Mouse (Mus musculus) stomach, embryonic 15.5 days (tissue): Measurements from ENCODE around the gene Uqcrfs1. TPM values are rescaled to one million over a fixed set of nuclear protein-coding genes. Genes with fewer than 3 reads are reported as not detected.

ENCODE experiments used
- ATAC-seq: fragments of 200-750 bp; cut with Nextera tagmentation; 2 replicates; pipeline ENCODE4 v1.8.0; 2017; ENCODE audit warnings: low read depth, moderate number of reproducible peaks, moderate TSS enrichment; ENCODE audit not compliant: insufficient read depth, low FRiP score
- H3K27ac ChIP-seq: fragments of 300-500 bp; sonication (generic); 2 replicates; pipeline ENCODE4 v1.5.1; 2015; ENCODE audit warnings: mild to moderate bottlenecking, inconsistent platforms
- H3K27me3 ChIP-seq: fragments of 300-500 bp; sonication (generic); replicated peaks from 2 replicates; pipeline ENCODE4 v1.6.1; 2015; ENCODE audit warnings: inconsistent platforms
- H3K36me3 ChIP-seq: fragments of 300-500 bp; sonication (generic); 2 replicates; pipeline ENCODE4 v1.6.1; 2015; ENCODE audit warnings: inconsistent platforms
- H3K4me1 ChIP-seq: fragments of 300-500 bp; sonication (generic); 2 replicates; pipeline ENCODE4 v1.6.1; 2015; ENCODE audit warnings: inconsistent platforms
- H3K4me2 ChIP-seq: fragments of 300-500 bp; sonication (generic); 2 replicates; pipeline ENCODE4 v1.6.1; 2015; ENCODE audit warnings: mild to moderate bottlenecking, inconsistent platforms
- H3K4me3 ChIP-seq: fragments of 300-500 bp; sonication (generic); replicated peaks from 2 replicates; pipeline ENCODE4 v1.5.1; 2015; ENCODE audit warnings: inconsistent platforms
- H3K9ac ChIP-seq: fragments of 300-500 bp; sonication (generic); 2 replicates; pipeline ENCODE4 v1.6.1; 2015; ENCODE audit warnings: inconsistent platforms
- H3K9me3 ChIP-seq: fragments of 300-500 bp; sonication (generic); 2 replicates; pipeline ENCODE4 v1.6.1; 2016; ENCODE audit warnings: inconsistent platforms
- WGBS: fragments of 180-500 bp; shearing (Covaris S2); methylation state at CpG from one replicate; pipeline ENCODE4 v1.1.7; 2015; 5-methylcytosine and 5-hydroxymethylcytosine counted together
- polyA plus RNA-seq: library from polyadenylated mRNA; unstranded; fragments of >200 nt; fragmentation: Nextera tagmentation; extraction: Ambion mirVana; gene quantifications from 2 replicates; pipeline ENCODE4 v1.2.1, GENCODE M21; 2015

Gene Uqcrfs1
- polyA plus RNA-seq, 1 experiment from 2014 or later = 261 TPM

DNA sequence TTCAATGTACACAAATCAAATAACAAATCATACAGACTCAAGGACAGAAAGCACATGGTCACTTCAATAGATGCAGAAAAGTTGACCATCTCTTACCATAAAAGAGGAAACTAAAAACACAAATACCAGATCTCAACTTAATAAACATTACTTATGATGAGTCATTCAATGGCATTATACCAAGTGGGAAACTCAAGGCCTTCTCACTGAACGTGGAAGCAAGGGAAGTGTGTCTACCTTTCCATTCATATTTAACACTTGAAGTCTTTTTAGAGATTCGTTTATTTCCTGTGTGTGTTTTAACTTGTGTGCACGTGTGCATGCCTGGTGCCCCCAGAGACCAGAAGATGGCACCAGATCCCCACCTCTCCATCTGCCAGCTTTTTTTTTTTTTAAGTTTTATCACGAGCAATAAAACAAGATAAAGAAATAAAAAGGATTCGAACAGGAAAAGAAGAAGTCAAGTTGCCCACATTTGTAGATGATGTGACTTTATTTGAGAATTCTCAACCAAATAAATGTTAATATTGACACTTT, 8.0 kb upstream of the Uqcrfs1 start:
- Histone ChIP-seq H3K36me3 (no peaks in the 10 kb centered on the region), H3K4me1 (no peaks in the 10 kb centered on the region), H3K4me2 (no peak overlapping the region), H3K27me3 (no peaks in the 10 kb centered on the region), H3K27ac (no peak overlapping the region), H3K4me3 (no peak overlapping the region), H3K9ac (no peak overlapping the region), H3K9me3 (no peaks in the 10 kb centered on the region)
- WGBS = 30% methylated on average over 5 of the region's 5 CpGs
- no peak for ATAC-seq

DNA sequence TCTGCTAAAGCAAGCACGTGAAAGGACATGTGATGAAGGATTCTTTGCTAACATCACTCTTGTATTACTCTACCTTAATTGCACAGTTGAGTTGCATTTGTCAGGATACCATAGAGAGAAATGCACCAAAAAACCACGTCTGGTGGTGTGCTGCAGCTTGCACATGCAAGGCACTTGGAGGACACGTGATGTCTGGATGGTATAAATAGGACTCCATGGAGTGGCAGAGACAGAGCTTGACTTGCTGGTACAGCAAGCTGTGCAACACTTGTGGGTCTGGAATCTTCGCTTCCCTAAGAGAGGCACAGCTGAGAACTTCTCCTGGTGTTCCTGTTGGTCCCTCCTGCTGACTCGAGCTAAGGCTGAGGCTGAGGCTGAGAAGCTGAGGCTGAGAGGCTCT, 4.2 kb upstream of the Uqcrfs1 start:
- no peak overlapping the region for H3K9ac ChIP-seq
- H3K9me3 ChIP-seq = no peaks in the 10 kb centered on the region
- no peak overlapping the region for H3K27ac ChIP-seq
- no peak overlapping the region for H3K4me2 ChIP-seq
- H3K27me3 ChIP-seq = no peaks in the 10 kb centered on the region
- H3K4me3 ChIP-seq = no peak overlapping the region
- no peaks in the 10 kb centered on the region for H3K36me3 ChIP-seq
- WGBS = 79% methylated on average over 5 of the region's 5 CpGs
- no peak for ATAC-seq
- H3K4me1 ChIP-seq = peaks cover 1% of the 10 kb centered on the region; the same call in 1 of the 2 replicates

DNA sequence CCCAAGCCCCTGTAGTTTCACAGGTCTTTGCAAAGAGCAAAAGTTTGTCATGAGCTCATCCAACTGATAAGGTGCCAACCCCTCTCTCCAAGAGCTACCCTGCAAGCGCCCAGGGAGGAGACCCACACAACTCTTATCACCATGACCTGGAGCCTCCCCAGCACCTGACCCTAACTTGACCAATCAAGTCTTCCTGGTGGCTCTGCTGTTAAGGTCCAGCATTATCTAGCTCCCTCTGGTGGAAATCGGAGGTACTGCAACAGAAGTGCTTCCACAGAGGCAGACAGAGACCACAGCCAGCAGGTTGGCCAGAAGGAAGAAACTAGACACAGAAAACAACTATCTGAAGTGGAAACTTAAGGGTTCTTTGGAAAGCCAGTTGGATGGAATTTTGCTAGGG, 3.7 kb upstream of the Uqcrfs1 start:
- Histone ChIP-seq H3K36me3 (no peaks in the 10 kb centered on the region), H3K9ac (no peak overlapping the region), H3K27ac (no peak overlapping the region), H3K27me3 (no peaks in the 10 kb centered on the region), H3K9me3 (no peaks in the 10 kb centered on the region), H3K4me3 (no peak overlapping the region), H3K4me2 (no peak overlapping the region), H3K4me1 (peaks cover 6% of the 10 kb centered on the region)
- no peak for ATAC-seq
- WGBS = 6% methylated on average over 2 of the region's 2 CpGs

DNA sequence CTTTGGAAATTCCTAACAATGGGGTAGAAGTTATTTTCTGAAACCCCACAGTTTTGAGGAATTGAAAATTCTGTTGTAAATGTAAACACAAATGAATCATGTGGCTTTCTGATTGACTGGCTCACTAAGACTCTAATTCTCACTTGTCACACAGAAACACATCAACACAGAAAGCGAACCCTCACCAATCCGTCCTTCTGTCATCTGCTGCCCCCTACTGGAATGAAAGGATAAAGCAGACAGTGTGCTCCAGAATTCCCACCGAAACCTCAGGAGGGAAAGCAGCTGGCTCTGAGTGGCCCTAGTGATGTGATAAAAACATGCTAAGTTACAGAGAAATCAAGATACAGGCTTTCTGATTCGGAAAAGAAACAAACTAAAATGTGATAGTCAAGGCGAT, 14.4 kb downstream of the Uqcrfs1 start:
- H3K9me3 ChIP-seq = no peaks in the 10 kb centered on the region
- no peak overlapping the region for H3K4me3 ChIP-seq
- no peak overlapping the region for H3K4me2 ChIP-seq
- WGBS = 7% methylated on average over 5 of the region's 5 CpGs
- ATAC-seq = no peak
- H3K9ac ChIP-seq = no peak overlapping the region
- H3K27ac ChIP-seq = no peak overlapping the region
- H3K4me1 ChIP-seq = no peaks in the 10 kb centered on the region
- H3K36me3 ChIP-seq = no peaks in the 10 kb centered on the region
- no peaks in the 10 kb centered on the region for H3K27me3 ChIP-seq

DNA sequence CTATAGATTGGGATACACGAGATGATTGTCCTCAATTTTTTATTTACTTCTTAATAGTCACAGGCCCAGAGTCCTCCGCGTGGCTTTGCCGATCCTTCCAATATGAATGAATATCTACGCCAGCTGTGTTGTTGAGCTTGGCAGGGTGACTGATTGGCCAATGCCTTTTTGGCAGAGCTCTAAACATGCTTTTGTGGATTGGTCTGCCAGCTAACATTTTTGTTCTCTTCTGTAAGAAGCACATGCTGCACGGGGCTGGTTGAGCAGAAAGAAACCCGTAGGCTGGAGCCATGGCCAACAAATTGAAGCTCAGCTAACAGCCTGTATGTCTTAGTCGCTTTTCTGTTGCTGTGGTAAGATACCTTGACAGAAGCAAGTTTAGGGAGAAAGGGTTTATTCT, 20.2 kb downstream of the Uqcrfs1 start:
- no peak overlapping the region for H3K4me2 ChIP-seq
- H3K9ac ChIP-seq = no peak overlapping the region
- no peaks in the 10 kb centered on the region for H3K9me3 ChIP-seq
- no peak overlapping the region for H3K4me3 ChIP-seq
- 78% methylated on average over 8 of the region's 8 CpGs for WGBS
- H3K27ac ChIP-seq = no peak overlapping the region
- no peaks in the 10 kb centered on the region for H3K36me3 ChIP-seq
- no peak for ATAC-seq
- no peaks in the 10 kb centered on the region for H3K4me1 ChIP-seq
- no peaks in the 10 kb centered on the region for H3K27me3 ChIP-seq

DNA sequence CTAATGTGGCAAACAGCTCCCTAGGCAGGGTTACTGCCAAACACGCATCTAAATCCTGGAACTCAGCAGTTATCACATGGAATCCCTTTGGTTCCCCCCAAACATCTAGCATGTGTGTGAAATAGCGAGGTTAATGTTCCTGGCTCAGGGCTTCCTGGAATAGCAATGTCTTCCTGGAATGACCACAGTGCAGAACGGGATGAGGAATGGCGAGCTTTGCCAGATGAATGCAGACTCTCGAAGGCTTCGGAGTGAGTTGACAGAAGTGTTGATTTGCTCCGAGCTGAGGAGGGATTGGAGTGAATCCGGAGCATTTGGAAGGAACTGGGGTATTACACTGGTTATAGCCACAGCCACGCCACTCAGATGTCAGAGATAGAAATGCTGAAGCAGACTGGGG, 21.2 kb downstream of the Uqcrfs1 start:
- H3K9ac ChIP-seq = no peak overlapping the region
- H3K4me3 ChIP-seq = no peak overlapping the region
- no peaks in the 10 kb centered on the region for H3K27me3 ChIP-seq
- H3K9me3 ChIP-seq = no peaks in the 10 kb centered on the region
- ATAC-seq = no peak
- H3K27ac ChIP-seq = no peak overlapping the region
- H3K36me3 ChIP-seq = no peaks in the 10 kb centered on the region
- H3K4me2 ChIP-seq = no peak overlapping the region
- H3K4me1 ChIP-seq = no peaks in the 10 kb centered on the region
- WGBS = 86% methylated on average over 9 of the region's 9 CpGs

DNA sequence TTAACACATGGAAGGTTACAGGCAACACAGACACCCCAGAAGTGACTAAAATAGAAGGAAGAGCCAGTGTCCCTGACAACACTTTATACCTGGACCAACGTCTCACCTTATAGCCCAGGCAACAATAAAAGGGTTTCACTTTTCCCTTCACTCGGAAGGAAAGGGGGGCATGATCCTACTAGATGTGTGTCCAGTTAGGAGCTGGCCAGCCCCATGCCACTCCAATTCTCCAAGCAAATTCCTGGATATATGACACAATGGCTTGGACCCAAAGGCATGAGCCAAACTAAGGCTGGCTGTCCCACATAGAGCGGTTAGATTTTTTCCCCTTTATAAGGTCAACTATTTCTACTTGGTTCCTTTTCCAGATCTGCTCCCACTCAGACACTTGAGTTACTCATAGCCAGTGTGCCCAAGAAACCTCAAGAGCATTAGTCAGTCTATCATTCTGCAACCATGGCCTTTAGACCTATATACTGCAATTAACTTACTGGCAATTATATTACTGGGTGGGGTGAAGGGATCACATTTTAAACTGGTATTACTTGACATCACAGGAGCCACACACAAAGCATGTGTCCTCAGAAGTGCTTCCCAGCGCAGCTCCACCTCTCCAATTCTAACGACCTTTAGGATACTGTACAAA, 21.8 kb downstream of the Uqcrfs1 start:
- H3K27ac ChIP-seq = no peak overlapping the region
- no peak overlapping the region for H3K9ac ChIP-seq
- no peaks in the 10 kb centered on the region for H3K9me3 ChIP-seq
- ATAC-seq = no peak
- H3K36me3 ChIP-seq = no peaks in the 10 kb centered on the region
- H3K4me3 ChIP-seq = no peak overlapping the region
- no peaks in the 10 kb centered on the region for H3K4me1 ChIP-seq
- no peak overlapping the region for H3K4me2 ChIP-seq
- no peaks in the 10 kb centered on the region for H3K27me3 ChIP-seq
- WGBS = 90% methylated on average over 5 of the region's 5 CpGs

DNA sequence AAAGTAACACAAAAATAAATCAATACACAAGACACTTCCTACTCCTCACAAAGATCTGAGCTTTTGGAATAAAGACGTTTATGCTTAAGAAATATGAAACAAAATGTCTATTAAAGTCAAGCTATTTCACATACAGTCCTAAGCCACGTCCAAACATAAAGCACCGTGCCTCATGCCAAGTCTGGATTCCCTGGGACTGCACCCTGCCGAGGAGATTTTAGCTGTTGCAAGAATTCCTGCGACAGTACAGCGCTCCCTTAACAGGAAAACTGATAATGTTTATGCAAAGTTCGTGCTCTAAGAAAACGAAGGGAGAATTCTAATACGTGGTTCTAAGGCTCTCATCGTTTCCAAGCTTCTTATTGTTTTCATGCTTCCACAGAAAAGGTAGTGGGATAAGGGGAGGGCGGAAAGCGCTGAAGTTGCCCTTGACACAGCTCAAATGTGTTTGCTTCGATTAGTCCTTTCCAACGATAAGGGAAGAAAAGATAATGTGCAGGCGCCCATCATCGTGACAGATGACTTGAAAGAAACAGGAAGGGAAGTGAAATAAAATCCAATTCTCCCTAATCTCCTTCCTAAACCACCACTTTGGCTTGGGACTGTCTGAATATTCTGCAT, 23.8 kb downstream of the Uqcrfs1 start:
- Histone ChIP-seq H3K36me3 (no peaks in the 10 kb centered on the region), H3K9me3 (no peaks in the 10 kb centered on the region), H3K4me2 (peak overlapping the region; percentile 43), H3K27ac (no peak overlapping the region), H3K9ac (no peak overlapping the region), H3K27me3 (no peaks in the 10 kb centered on the region), H3K4me1 (no peaks in the 10 kb centered on the region), H3K4me3 (no peak overlapping the region)
- no peak for ATAC-seq
- WGBS = 44% methylated on average over 16 of the region's 16 CpGs

DNA sequence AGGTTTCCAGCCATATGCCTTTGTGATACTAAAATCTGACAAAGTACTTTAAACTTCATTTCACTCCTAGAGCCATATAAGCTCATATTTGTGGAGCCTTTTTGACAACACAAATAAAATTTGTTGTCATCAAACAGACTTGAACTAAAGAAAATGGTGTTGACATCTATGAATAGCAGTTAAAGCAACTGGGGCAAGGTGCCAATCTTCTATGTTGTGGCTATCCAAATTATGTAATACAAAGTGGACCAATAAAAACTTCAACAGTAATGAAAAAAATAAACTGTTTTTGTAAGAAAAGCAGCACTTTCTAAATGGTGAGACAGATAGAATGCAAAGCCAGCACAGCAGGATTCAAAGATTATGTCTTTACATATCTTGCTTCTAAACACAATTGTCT, 27.0 kb downstream of the Uqcrfs1 start:
- Histone ChIP-seq H3K9ac (no peak overlapping the region), H3K4me1 (no peaks in the 10 kb centered on the region), H3K27ac (no peak overlapping the region), H3K36me3 (no peaks in the 10 kb centered on the region), H3K9me3 (no peaks in the 10 kb centered on the region), H3K27me3 (no peaks in the 10 kb centered on the region), H3K4me2 (no peak overlapping the region), H3K4me3 (no peak overlapping the region)
- no peak for ATAC-seq

DNA sequence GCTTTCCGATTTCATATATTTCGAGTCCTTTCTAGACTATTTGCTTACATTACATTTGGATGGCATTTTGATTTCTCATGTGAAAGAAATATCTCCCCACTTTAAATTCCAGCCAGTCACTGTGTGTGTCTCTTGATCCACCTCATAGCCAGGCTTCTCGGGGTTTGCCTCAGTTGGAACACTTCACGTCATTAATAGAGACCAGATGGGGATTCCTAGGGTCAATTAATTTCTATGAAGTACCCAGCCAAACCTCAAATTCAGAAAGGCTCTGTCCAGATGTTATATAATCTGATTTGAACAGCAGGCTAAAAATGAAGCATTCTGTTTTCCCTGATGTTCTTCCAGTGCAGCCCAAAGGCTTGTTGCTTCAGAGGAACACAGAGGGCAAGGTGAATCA, 37.5 kb downstream of the Uqcrfs1 start:
- no peaks in the 10 kb centered on the region for H3K4me1 ChIP-seq
- WGBS = 78% methylated on average over 4 of the region's 4 CpGs
- no peaks in the 10 kb centered on the region for H3K27me3 ChIP-seq
- H3K9ac ChIP-seq = no peak overlapping the region
- H3K4me3 ChIP-seq = no peak overlapping the region
- H3K27ac ChIP-seq = no peak overlapping the region
- ATAC-seq = no peak
- H3K4me2 ChIP-seq = no peak overlapping the region
- no peaks in the 10 kb centered on the region for H3K9me3 ChIP-seq
- no peaks in the 10 kb centered on the region for H3K36me3 ChIP-seq

DNA sequence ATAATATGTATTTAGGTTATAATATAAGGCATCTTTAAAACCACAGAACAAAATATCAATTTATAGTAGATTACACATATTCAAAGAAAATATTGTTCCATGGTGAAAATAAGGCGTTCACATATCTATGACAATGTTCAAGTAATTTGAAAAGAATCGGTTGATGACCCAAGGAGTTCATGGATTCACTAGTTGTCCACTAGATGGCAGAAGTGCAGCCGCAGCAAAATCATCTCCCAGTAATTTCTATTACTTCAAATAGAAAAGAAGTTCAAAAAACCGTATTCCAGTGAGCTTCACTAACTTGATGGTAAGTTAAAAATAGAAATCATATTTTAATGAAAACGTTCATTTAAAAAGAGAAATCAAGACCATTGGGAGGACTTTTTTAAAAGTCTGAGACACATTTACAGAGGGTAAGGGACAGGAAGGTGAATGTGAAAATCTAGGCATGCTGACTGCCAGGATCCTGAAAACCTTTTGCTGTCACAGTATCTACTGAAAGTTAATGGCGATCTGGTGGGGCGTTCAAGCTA, 43.2 kb downstream of the Uqcrfs1 start:
- Histone ChIP-seq H3K4me2 (no peak overlapping the region), H3K9ac (no peak overlapping the region)
- ATAC-seq = no peak

More for the DNA sequence above, 43.2 kb downstream of the Uqcrfs1 start:
- H3K4me3 ChIP-seq = no peak overlapping the region
- 35% methylated on average over 7 of the region's 7 CpGs for WGBS
- H3K9me3 ChIP-seq = no peaks in the 10 kb centered on the region
- H3K27me3 ChIP-seq = no peaks in the 10 kb centered on the region
- H3K27ac ChIP-seq = no peak overlapping the region
- no peaks in the 10 kb centered on the region for H3K36me3 ChIP-seq
- H3K4me1 ChIP-seq = 0 out of 2 replicates have a peak, but pooled peaks cover 2% of the 10 kb centered on the region
